Mouse (Mus musculus): ENCODE measurements around the gene Scand1.

- no peak for TF ChIP-seq CTCF (IDR thresholded peaks at IDR 0.05; ENCODE audit: extremely low read depth, insufficient read length, insufficient replicate concordance, low read depth, low read length)
- TF ChIP-seq POLR2A (IDR thresholded peaks at IDR 0.05; ENCODE audit: low read depth, low read length): no peak
These were observed 1.6 kb downstream of the Scand1 start for GRCm38 (mm10) chr2:156310945-156311344.

Measured in small intestine, adult 2 months (tissue).